Mouse (Mus musculus) E14TG2a.4 (cell line): ENCODE measurements around the gene Ell3.

ENCODE experiments used
- CTCF ChIP-seq: conservative IDR thresholded peaks from 2 replicates; pipeline ENCODE4 v1.5.1; 2014; ENCODE audit warnings: low read length
- NANOG ChIP-seq: IDR thresholded peaks from 2 replicates; pipeline ENCODE4 v1.6.1; 2014; ENCODE audit warnings: borderline replicate concordance, low read length, mixed read lengths

- no peak for TF ChIP-seq CTCF
- no peak for TF ChIP-seq NANOG
Measured at GRCm38 (mm10) chr2:121416356-121416755, 27.7 kb downstream of the Ell3 start.
